In the genomic region with DNA sequence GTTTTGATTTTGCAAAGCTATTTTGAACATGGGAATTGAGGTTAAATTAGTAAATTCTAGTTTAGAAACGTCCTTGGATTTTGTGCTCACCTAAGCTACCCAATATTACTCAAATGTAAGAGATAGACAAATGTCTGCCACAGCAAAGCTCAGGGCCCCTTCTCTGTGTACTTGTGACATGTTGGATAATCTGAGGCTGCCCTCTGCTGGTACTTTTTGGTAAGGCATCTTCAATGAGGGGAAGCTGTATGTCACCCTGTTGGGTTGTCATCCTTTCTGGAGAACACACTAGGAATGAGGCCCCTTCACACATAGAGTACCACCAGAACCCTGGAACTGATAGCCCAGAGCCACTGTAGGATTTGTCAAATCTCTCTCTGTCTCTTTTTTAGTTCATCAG, we compare ENCODE assay signal across 9 mouse cellular contexts. TPM values are rescaled to one million over a fixed set of nuclear protein-coding genes. Genes with fewer than 3 reads are reported as not detected.
DNase-seq lines count a peak whose midpoint lies in the region; ATAC-seq and TF ChIP-seq lines count a peak whose summit lies in the region.
"Had no signal": no experiment of that assay in that cellular context is flagged by ENCODE, and none has a peak within 500 bp of the region (broad histone marks: within the 10 kb centered on the region; RNA-seq: fewer than 3 reads in every experiment).

No protein-coding gene starts in this region.

- H3K36me3 ChIP-seq in kidney, postnatal 0 days (ENCODE audit: insufficient read depth, low read length): peaks cover 33% of the 10 kb centered on the region

- peak; percentile 95 for ATAC-seq in common myeloid progenitor, adult 5-6 weeks (replicated peaks; ENCODE audit: low read depth, poor library complexity, severe bottlenecking)
- ATAC-seq in kidney, postnatal 0 days (replicated peaks; ENCODE audit: low FRiP score, low read depth): peak; percentile 57; the same call in 1 of the 2 replicates
- peak; percentile 64; the same call in 1 of the 2 replicates for ATAC-seq in neutrophil, adult 5-6 weeks (ENCODE audit: extremely low read depth, insufficient number of reproducible peaks, low FRiP score, poor library complexity, severe bottlenecking)

- H3K4me1 ChIP-seq in kidney, postnatal 0 days (replicated peaks; ENCODE audit: insufficient read depth, low read length): 0 out of 2 replicates have a peak, but pooled peaks cover 5% of the 10 kb centered on the region

- H3K4me2 ChIP-seq in kidney, postnatal 0 days (ENCODE audit: low read length): no peak overlapping the region
- H3K4me2 ChIP-seq: heart, embryonic 13.5 days had no signal

- DNase-seq in CD4-positive, CD25-positive, alpha-beta regulatory T cell, adult 2 months (ENCODE audit: low read depth, low spot score): peak; percentile 89
- peak; percentile 87 for DNase-seq in adipocyte (ENCODE audit: low spot score)
- peak; percentile 55 to 77 for DNase-seq in gastrocnemius, postnatal 4 days (ENCODE audit: low spot score in 2 of 2)
- peak; percentile 87 for DNase-seq in kidney, postnatal 0 days (ENCODE audit: low spot score)
- peak; percentile 70 to 82 for DNase-seq in lung, adult 18-20 months
- DNase-seq in thymus, postnatal 10 days (ENCODE audit: low spot score in 2 of 2): peak; percentile 80 to 91

- H3K9me3 ChIP-seq in kidney, postnatal 0 days (replicated peaks; ENCODE audit: low read length): no peaks in the 10 kb centered on the region
- H3K9me3 ChIP-seq: heart, embryonic 13.5 days had no signal

- no peak overlapping the region for H3K9ac ChIP-seq in kidney, postnatal 0 days (ENCODE audit: low read depth, low read length)
- H3K9ac ChIP-seq: heart, embryonic 13.5 days had no signal

- no peak overlapping the region for H3K4me3 ChIP-seq in kidney, postnatal 0 days (replicated peaks; ENCODE audit: low read depth, low read length)
- H3K4me3 ChIP-seq: heart, embryonic 13.5 days had no signal

- 3% methylated on average over 1 of the region's 1 CpGs for WGBS in kidney, postnatal 0 days

- peak; percentile 97 for TF ChIP-seq CTCF in kidney, postnatal 0 days (IDR thresholded peaks at IDR 0.05; ENCODE audit: low read depth)

- no peak overlapping the region for H3K27ac ChIP-seq in kidney, postnatal 0 days
- H3K27ac ChIP-seq: heart, embryonic 13.5 days had no signal

- H3K27me3 ChIP-seq in kidney, postnatal 0 days (ENCODE audit: insufficient read depth, low read length): no peaks in the 10 kb centered on the region
- H3K27me3 ChIP-seq: heart, embryonic 13.5 days had no signal

RNA-seq across cellular contexts. Expression of a gene that starts 26.9 kb away (rescaled TPM):
- 52.2 and 53.0 TPM in 2 replicates for total RNA-seq in common myeloid progenitor, adult 5-6 weeks (2017)
- 100 to 1,000 TPM; 342 to 392 TPM for total RNA-seq in gastrocnemius, postnatal 4 days (2021)
- 442 and 483 TPM in 2 replicates for polyA plus RNA-seq in kidney, postnatal 0 days (2015; fragmentation: Nextera tagmentation; extraction: Ambion mirVana)
- 697 and 703 TPM in 2 replicates for total RNA-seq in neutrophil, adult 5-6 weeks (2017)
